Mouse (Mus musculus) lung, postnatal 10 days (tissue): ENCODE data around the gene Ift81.
A peak's percentile ranks its signal among the peaks of the same experiment; 100 is the strongest.
"Not testable (repeated sequence)": the region's sequence is repeated elsewhere in the genome, so short reads cannot be mapped to it uniquely, and the experiment has no call there.

Source experiments
- DNase-seq: peaks from one replicate; pipeline ENCODE4 v3.0.0; 2021

Gene Ift81

DNA sequence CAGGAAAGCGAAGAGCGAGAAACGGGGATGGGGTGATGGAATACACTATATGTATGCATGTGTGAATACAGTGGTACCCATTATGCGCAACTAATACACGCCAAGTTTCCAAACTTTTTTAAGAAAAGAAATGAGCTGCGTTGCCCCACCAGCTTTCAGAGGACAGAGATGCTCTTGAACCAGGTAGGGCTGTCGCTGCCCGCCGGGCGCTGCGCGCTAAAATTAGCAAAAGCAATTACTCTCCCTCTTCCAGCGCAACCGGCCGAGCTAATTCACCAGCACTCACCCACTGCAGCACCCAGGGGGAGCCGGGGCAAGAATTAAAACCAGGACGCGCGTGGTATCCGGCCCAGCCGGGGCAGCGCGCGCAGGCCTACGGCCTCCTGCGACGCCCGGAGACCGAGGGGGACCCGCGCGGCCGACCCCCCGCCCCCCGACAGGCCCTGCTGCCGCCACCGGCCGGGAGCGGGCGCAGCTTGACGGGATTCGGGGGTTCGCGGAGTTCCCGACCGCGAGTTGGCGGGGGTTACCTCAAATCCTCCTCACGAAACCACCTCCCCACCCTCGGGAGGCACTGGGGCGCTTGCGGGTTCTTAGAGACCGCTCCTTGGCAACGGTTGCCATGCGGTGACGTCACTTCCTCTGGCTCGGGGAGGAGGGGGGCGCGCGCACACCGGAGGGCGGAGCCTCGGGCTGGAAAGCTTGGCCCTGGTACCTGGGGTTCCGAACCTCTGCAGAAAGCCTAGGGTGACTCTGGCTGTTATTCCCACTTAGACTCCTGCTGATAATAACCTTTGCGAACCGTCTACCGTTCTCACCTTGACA lies at the start of gene Ift81:
Ift81 (minus strand) TSS at position 611 of the 825 bp plus-strand sequence.
- peak; percentile 97 for DNase-seq

DNA sequence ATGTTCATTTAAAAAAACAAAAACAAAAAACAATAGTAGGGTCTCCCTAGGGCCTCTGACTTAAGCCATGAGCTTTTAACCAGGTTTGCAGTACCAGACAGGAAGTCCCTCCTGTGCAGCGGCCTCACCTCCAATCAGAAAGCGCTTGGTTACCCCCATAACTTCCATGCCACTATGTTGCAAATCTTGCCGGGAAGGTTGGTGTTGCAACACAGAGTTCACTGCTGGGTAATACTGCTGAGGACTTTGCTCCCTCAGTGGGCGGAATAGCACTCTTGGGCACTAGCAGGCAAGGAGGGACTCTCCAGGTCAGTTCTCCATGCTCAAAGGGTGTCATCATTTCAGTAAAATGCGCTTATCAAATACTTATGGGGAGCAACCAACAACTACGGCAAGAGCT lies 48.2 kb upstream of the Ift81 start:
- DNase-seq: no peak

- DNase-seq: no peak
Measured at GRCm38 (mm10) chr5:122656808-122657207, 42.5 kb upstream of the Ift81 start.

DNA sequence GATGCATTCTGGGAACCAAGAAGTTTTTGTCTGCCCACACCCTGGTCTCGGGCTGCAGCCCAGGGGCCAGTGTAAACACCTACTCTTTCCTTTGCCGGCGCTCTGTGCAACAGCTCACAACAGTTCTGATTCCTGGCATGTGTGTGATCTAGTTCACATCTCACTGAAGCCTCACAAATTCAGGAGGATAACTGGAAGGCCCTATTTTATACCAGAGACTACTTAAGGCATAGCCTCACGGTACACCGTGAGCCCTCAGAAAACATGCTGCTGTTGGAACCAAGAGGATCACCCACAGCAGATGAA lies 39.9 kb upstream of the Ift81 start:
- no peak for DNase-seq

GRCm38 (mm10) chr5:122653446-122654267 lies 39.3 kb upstream of the Ift81 start:
- peak; percentile 38 for DNase-seq

GRCm38 (mm10) chr5:122653112-122653445 lies 38.8 kb upstream of the Ift81 start:
- no peak for DNase-seq

DNA sequence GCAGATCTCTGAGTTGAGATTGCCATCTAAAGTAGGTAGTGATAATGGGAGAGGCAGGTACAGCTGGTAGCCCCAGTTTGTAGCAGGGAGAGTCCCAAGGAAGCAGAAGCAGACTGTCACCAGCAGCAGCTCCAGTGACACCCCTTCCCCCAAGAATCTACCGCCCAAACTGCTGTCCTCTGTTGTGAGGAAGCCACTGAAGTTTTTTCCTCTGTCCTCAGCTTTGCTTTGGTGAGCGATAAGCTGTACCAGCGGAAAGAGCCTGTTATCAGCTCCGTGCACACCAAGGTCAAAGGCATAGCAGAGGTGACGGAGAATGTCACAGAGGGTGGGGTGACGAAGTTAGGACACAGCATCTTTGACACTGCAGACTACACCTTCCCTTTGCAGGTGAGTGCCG lies 38.2 kb upstream of the Ift81 start:
- DNase-seq: no peak

DNA sequence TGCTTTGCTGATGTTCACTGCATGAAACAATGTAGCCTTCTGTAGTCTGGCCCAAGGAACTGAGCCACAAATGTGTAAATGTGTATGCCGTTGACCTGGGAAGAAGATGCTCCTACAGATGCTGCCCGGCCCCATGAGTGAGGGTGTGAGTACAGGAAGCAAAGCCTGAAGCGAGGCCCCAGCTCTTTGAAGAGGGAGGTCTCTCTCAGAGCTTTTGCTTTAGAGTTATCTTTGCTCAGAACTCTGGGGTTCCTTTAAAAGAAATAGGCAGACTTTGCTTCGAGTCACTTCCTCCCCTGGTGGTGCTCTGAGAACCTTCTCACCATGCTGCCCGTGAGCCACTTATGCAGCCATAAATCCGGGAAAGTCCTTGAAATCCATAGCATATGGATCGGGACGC lies 35.8 kb upstream of the Ift81 start:
- DNase-seq: no peak

GRCm38 (mm10) chr5:122649264-122649663 lies 34.9 kb upstream of the Ift81 start:
- DNase-seq: peak; percentile 25

GRCm38 (mm10) chr5:122647952-122648374 lies 33.6 kb upstream of the Ift81 start:
- not testable (repeated sequence) for DNase-seq

GRCm38 (mm10) chr5:122647256-122647924 lies 33.1 kb upstream of the Ift81 start:
- no peak for DNase-seq

- no peak for DNase-seq
Measured at GRCm38 (mm10) chr5:122646050-122646449, 31.7 kb upstream of the Ift81 start.

- no peak for DNase-seq
Measured at GRCm38 (mm10) chr5:122645290-122645689, 31.0 kb upstream of the Ift81 start.

GRCm38 (mm10) chr5:122644111-122644607 lies 29.8 kb upstream of the Ift81 start:
- DNase-seq: peak; percentile 68

GRCm38 (mm10) chr5:122643701-122644100 lies 29.4 kb upstream of the Ift81 start, which contains the start of gene P2rx7:
Gene P2rx7 (plus strand): TSS chr5:122643911.
- peak; percentile 90 for DNase-seq

DNA sequence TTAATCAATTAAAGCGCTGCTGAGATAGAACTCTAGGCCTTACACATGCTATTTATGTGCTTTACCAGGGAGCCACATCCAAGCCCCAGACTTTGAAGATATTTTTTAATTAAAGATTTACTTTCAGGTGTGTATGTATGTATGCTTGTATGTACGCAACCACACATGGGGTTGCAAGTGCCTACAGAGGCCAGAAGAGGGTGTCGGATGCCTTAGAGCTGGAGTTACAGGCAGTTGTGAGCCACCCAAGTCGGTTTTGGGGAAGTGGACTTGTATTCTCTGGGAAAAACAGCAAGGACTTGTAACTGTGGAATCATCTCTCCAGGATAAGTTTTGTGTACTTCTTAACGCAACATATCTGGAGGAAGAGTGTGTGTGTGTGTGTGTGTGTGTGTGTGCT lies 25.7 kb upstream of the Ift81 start:
- DNase-seq: no peak

DNA sequence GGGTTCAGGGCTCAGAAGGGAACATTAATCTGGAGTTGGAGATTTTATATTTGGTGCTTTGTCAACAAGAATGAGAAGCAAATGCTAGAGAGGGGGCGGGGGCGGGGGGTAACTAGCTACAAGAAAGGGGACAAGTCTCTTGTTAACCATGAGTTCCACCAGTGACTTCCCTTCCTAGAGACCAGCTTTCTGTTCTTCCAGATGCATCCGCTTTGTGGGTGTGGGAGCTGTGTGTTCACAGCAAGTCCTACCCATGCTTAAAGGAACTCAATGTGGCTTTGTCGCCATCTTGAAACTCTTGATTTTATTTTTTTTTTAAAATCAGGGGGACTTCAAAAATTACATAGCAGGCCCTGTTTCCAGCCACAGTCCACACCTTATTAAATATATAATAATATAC lies 25.2 kb upstream of the Ift81 start:
- DNase-seq: no peak

GRCm38 (mm10) chr5:122638296-122638695 lies 24.0 kb upstream of the Ift81 start:
- no peak for DNase-seq

DNA sequence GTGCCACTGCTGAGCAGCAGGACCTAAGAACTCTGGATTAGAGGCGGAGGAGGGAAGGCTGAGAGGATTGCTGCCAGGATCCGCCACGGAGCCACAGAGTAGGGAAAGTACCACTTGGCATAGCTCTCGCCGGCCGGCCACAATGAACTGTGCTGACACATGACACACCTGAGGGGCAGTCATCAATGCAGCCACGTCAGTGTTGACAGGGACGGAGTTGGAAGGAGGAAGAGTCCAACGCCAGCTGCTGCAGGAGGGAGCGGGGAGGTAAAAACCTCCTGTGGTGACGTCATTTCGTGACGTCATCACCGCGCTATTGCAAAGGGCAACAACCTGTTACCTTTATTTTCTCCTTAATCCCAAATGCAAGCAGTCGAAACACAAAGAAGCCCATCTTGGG lies 22.6 kb upstream of the Ift81 start:
- DNase-seq: peak; percentile 53

DNA sequence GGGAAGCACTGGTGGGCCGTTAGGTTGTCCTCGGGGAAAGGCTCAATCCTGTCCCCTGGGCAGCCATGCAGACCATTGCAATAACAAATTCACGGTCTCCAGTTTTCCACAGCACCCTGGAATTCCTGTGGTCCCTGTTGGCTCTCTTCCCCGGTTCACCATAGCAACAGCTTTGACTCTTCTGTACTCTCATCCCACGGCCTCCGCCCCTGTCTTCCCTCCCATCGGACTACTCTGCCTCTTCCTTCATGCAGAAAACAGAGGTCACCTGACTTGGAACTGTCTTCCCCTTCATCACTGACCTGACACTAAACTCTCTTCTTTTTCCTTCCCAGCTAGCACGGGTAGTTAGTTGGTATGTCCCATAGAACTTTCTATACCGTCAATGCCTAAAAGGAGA lies 22.0 kb upstream of the Ift81 start:
- peak; percentile 46 for DNase-seq

- DNase-seq: no peak
Measured at GRCm38 (mm10) chr5:122635228-122635627, 20.9 kb upstream of the Ift81 start.

GRCm38 (mm10) chr5:122627243-122627642 lies 12.9 kb upstream of the Ift81 start:
- peak; percentile 92 for DNase-seq

- DNase-seq: no peak
Measured at GRCm38 (mm10) chr5:122625565-122626252, 11.4 kb upstream of the Ift81 start.
